Mouse (Mus musculus) limb, embryonic 13.5 days (tissue): ENCODE measurements around the gene Dot1l. TPM values are rescaled to one million over a fixed set of nuclear protein-coding genes. Genes with fewer than 3 reads are reported as not detected.

Experiments used
- ATAC-seq: fragments of 200-750 bp; cut with Nextera tagmentation; 2 replicates; pipeline ENCODE4 v1.8.0; 2017; ENCODE audit warnings: low read depth, moderate number of reproducible peaks, moderate TSS enrichment; ENCODE audit not compliant: low FRiP score
- H3K27ac ChIP-seq: fragments of 300-500 bp; sonication (generic); 2 replicates; pipeline ENCODE4 v1.5.1; 2015; ENCODE audit warnings: inconsistent platforms, mild to moderate bottlenecking, moderate library complexity
- H3K27me3 ChIP-seq: fragments of 300-500 bp; sonication (generic); 2 replicates; pipeline ENCODE4 v1.6.1; 2015; ENCODE audit warnings: mild to moderate bottlenecking, inconsistent platforms
- H3K36me3 ChIP-seq: fragments of 300-500 bp; sonication (generic); 2 replicates; pipeline ENCODE4 v1.6.1; 2015; ENCODE audit warnings: inconsistent platforms, mild to moderate bottlenecking, moderate library complexity
- H3K4me1 ChIP-seq: fragments of 300-500 bp; sonication (generic); 2 replicates; pipeline ENCODE4 v1.6.1; 2015; ENCODE audit warnings: inconsistent platforms
- H3K4me2 ChIP-seq: fragments of 300-500 bp; sonication (generic); replicated peaks from 2 replicates; pipeline ENCODE4 v1.6.1; 2015; ENCODE audit warnings: inconsistent platforms, mild to moderate bottlenecking, moderate library complexity
- H3K4me3 ChIP-seq: fragments of 300-500 bp; sonication (generic); 2 replicates; pipeline ENCODE4 v1.5.1; 2015; ENCODE audit warnings: moderate library complexity, mild to moderate bottlenecking, inconsistent platforms
- H3K9ac ChIP-seq: fragments of 300-500 bp; sonication (generic); 2 replicates; pipeline ENCODE4 v1.6.1; 2015; ENCODE audit warnings: mild to moderate bottlenecking, inconsistent platforms
- H3K9me3 ChIP-seq: fragments of 300-500 bp; sonication (generic); 2 replicates; pipeline ENCODE4 v1.6.1; 2016; ENCODE audit warnings: inconsistent platforms
- WGBS: fragments of 180-500 bp; shearing (Covaris S2); methylation state at CpG from one replicate; pipeline ENCODE4 v1.1.7; 2015; 5-methylcytosine and 5-hydroxymethylcytosine counted together
- polyA plus RNA-seq: library from polyadenylated mRNA; unstranded; fragments of >200 nt; fragmentation: Nextera tagmentation; extraction: Ambion mirVana; gene quantifications from 2 replicates; pipeline ENCODE4 v1.2.1, GENCODE M21; 2015

Dot1l gene
- polyA plus RNA-seq, 1 experiment from 2014 or later: 19.2 TPM

GRCm38 (mm10) chr10:80829359-80830278 lies 74.6 kb downstream of the Dot1l start:
- ATAC-seq: no peak
- Histone ChIP-seq H3K4me2 (0 out of 2 replicates have a peak overlapping the region, but pooled peaks have one; percentile 4), H3K9me3 (no peaks in the 10 kb centered on the region), H3K36me3 (peaks cover 18% of the 10 kb centered on the region), H3K4me3 (peak overlapping the region; percentile 0; the same call in 1 of the 2 replicates), H3K27ac (no peak overlapping the region), H3K9ac (no peak overlapping the region), H3K27me3 (peaks cover 24% of the 10 kb centered on the region), H3K4me1 (peaks cover 37% of the 10 kb centered on the region)
- WGBS: 71% methylated on average over 1 of the region's 1 CpGs

DNA sequence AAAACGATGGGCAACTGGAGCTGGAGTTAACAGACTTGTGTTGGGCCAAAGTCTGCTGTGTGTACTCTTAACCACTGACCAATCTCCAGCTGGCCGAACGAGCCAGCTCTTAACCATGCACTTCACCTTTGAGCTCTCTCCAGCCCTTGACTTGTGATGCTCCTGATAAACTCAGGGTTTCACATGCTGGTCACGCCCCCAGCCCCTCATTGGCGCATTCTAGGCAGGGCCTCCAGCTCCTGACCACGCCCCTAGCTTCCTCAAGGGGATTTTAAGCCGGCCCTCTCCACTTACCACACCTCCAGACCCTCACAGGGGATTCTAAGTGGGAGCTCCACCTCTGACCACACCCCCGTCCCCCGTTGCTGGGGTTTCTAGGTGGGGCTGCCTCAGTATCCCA lies 76.1 kb downstream of the Dot1l start:
- Histone ChIP-seq H3K27me3 (peaks cover 39% of the 10 kb centered on the region), H3K4me2 (peak overlapping the region; percentile 11; the same call in 1 of the 2 replicates), H3K4me3 (no peak overlapping the region), H3K27ac (no peak overlapping the region), H3K4me1 (peaks cover 37% of the 10 kb centered on the region), H3K9me3 (no peaks in the 10 kb centered on the region), H3K9ac (no peak overlapping the region), H3K36me3 (peaks cover 18% of the 10 kb centered on the region)
- ATAC-seq: no peak
- WGBS: 5% methylated on average over 9 of the region's 9 CpGs

- Histone ChIP-seq H3K4me1 (peaks cover 32% of the 10 kb centered on the region), H3K27me3 (peaks cover 55% of the 10 kb centered on the region), H3K4me2 (no peak overlapping the region), H3K36me3 (peaks cover 18% of the 10 kb centered on the region), H3K27ac (no peak overlapping the region), H3K9ac (no peak overlapping the region), H3K9me3 (no peaks in the 10 kb centered on the region), H3K4me3 (no peak overlapping the region)
- 74% methylated on average over 7 of the region's 7 CpGs for WGBS
- no peak for ATAC-seq
Observed at GRCm38 (mm10) chr10:80832818-80833217, 77.8 kb downstream of the Dot1l start.

- Histone ChIP-seq H3K27ac (no peak overlapping the region), H3K27me3 (peaks cover 76% of the 10 kb centered on the region), H3K9ac (no peak overlapping the region), H3K4me3 (peak overlapping the region; percentile 15; the same call in 1 of the 2 replicates), H3K4me1 (peaks cover 7% of the 10 kb centered on the region), H3K9me3 (no peaks in the 10 kb centered on the region), H3K36me3 (peaks cover 2% of the 10 kb centered on the region), H3K4me2 (0 out of 2 replicates have a peak overlapping the region, but pooled peaks have one; percentile 14)
- ATAC-seq: no peak
- 57% methylated on average over 30 of the region's 30 CpGs for WGBS
Observed at GRCm38 (mm10) chr10:80835617-80836016, 80.6 kb downstream of the Dot1l start.

- 35% methylated on average over 7 of the region's 7 CpGs for WGBS
- Histone ChIP-seq H3K9ac (no peak overlapping the region), H3K9me3 (no peaks in the 10 kb centered on the region), H3K4me2 (no peak overlapping the region), H3K4me3 (no peak overlapping the region), H3K27me3 (peaks cover 89% of the 10 kb centered on the region), H3K4me1 (no peaks in the 10 kb centered on the region), H3K36me3 (no peaks in the 10 kb centered on the region), H3K27ac (no peak overlapping the region)
- ATAC-seq: no peak
Observed at GRCm38 (mm10) chr10:80836949-80837379, 82.0 kb downstream of the Dot1l start.

GRCm38 (mm10) chr10:80837827-80838226 lies 82.8 kb downstream of the Dot1l start:
- no peaks in the 10 kb centered on the region for H3K4me1 ChIP-seq
- H3K9ac ChIP-seq: peak overlapping the region; percentile 13; the same call in 1 of the 2 replicates
- H3K27me3 ChIP-seq: peaks cover 92% of the 10 kb centered on the region
- no peak overlapping the region for H3K4me2 ChIP-seq
- H3K27ac ChIP-seq: no peak overlapping the region
- WGBS: 22% methylated on average over 2 of the region's 2 CpGs
- ATAC-seq: no peak
- H3K36me3 ChIP-seq: no peaks in the 10 kb centered on the region
- H3K4me3 ChIP-seq: no peak overlapping the region
- no peaks in the 10 kb centered on the region for H3K9me3 ChIP-seq

- no peak for ATAC-seq
- Histone ChIP-seq H3K9me3 (no peaks in the 10 kb centered on the region), H3K36me3 (no peaks in the 10 kb centered on the region), H3K4me3 (no peak overlapping the region), H3K27me3 (peaks cover 92% of the 10 kb centered on the region), H3K27ac (no peak overlapping the region), H3K4me1 (peaks cover under 1% of the 10 kb centered on the region), H3K9ac (0 out of 2 replicates have a peak overlapping the region, but pooled peaks have one; percentile 13), H3K4me2 (no peak overlapping the region)
- 62% methylated on average over 2 of the region's 2 CpGs for WGBS
Observed at GRCm38 (mm10) chr10:80838346-80838912, 83.4 kb downstream of the Dot1l start.

- H3K4me1 ChIP-seq: peaks cover 12% of the 10 kb centered on the region
- no peak overlapping the region for H3K4me3 ChIP-seq
- ATAC-seq: no peak
- no peaks in the 10 kb centered on the region for H3K36me3 ChIP-seq
- no peak overlapping the region for H3K27ac ChIP-seq
- peaks cover 92% of the 10 kb centered on the region for H3K27me3 ChIP-seq
- 61% methylated on average over 6 of the region's 6 CpGs for WGBS
- H3K9ac ChIP-seq: no peak overlapping the region
- H3K4me2 ChIP-seq: no peak overlapping the region
- no peaks in the 10 kb centered on the region for H3K9me3 ChIP-seq
Observed at GRCm38 (mm10) chr10:80839848-80840247, 84.8 kb downstream of the Dot1l start.

DNA sequence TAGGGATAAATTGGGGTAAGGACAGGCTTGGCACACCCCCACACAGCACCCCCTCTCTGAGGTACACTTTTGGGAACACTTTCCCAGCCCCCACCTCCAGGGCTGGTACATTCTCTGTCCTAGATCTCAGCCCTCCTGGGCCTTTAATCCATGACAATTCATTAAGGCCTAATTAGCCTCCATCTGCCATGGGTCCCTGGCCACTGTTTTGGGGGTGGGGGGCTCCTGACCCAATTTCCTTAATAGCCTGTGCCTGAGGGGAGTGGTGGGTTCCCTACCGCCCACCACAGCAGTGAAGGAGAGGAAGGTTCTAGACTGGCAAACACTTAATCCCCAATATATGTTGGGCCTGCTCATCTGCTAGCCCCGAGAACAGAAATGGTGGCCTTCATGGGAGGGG lies 86.7 kb downstream of the Dot1l start:
- Histone ChIP-seq H3K4me2 (no peak overlapping the region), H3K4me3 (no peak overlapping the region), H3K27ac (no peak overlapping the region), H3K9ac (no peak overlapping the region), H3K4me1 (peaks cover 12% of the 10 kb centered on the region), H3K9me3 (no peaks in the 10 kb centered on the region), H3K36me3 (no peaks in the 10 kb centered on the region), H3K27me3 (peaks cover 92% of the 10 kb centered on the region)
- WGBS: 76% methylated on average over 2 of the region's 2 CpGs
- no peak for ATAC-seq

GRCm38 (mm10) chr10:80842334-80842733 lies 87.3 kb downstream of the Dot1l start:
- no peak overlapping the region for H3K4me2 ChIP-seq
- no peak overlapping the region for H3K27ac ChIP-seq
- no peak overlapping the region for H3K9ac ChIP-seq
- peaks cover 12% of the 10 kb centered on the region for H3K4me1 ChIP-seq
- WGBS: 80% methylated on average over 15 of the region's 15 CpGs
- H3K9me3 ChIP-seq: no peaks in the 10 kb centered on the region
- ATAC-seq: no peak
- H3K4me3 ChIP-seq: no peak overlapping the region
- H3K36me3 ChIP-seq: no peaks in the 10 kb centered on the region
- peaks cover 87% of the 10 kb centered on the region for H3K27me3 ChIP-seq

DNA sequence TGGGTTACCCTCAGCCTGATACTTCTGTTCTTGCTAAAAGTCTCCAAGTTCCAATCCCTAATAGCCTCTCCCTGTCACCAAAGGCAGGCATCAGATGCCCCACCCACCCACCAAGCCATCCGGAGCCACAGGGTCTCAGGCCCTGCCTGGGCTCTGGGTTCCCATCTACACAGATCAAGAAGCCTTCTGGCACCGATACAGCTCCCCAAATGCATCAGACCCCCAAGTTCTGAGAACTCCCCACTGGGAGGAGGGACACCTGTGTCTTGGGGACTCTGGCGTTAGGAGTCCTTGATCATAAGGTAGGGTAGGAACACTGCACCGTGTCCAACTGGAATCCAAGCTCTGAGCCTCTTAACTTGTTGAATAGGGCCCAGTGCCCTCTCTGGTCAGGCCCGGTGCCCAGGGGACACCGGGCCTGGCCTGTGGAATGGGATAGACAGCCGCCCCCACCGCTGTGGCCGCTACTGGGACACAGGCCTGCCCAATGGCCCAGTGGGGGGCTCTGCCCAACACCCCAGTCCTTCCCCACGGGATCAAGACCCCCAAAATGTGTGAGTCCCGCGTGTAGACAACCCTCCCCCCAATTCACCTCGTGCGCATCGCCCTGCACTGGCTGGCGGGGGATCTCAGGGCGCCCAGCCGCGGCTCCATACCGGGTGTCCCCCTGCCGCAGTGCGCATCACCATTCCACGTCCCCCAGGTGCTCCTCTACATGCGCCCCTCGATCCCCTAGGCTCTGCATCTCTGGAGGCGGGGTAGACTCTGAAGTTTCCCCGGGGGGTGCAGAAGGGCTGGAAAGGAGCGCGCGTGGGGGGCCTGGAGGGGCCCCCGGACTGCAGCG lies 88.3 kb downstream of the Dot1l start:
- Histone ChIP-seq H3K36me3 (no peaks in the 10 kb centered on the region), H3K4me2 (peak overlapping the region; percentile 88), H3K4me3 (peak overlapping the region; percentile 51), H3K4me1 (peaks cover 12% of the 10 kb centered on the region), H3K9ac (peak overlapping the region; percentile 68), H3K27ac (no peak overlapping the region), H3K9me3 (no peaks in the 10 kb centered on the region), H3K27me3 (peaks cover 78% of the 10 kb centered on the region)
- 9% methylated on average over 32 of the region's 32 CpGs for WGBS
- ATAC-seq: no peak
